Mouse (Mus musculus): Measurements from ENCODE around the gene Adgrf3. TPM values are rescaled to one million over a fixed set of nuclear protein-coding genes. Genes with fewer than 3 reads are reported as not detected.
A peak's percentile ranks its signal among the peaks of the same experiment; 100 is the strongest.

The Adgrf3 gene
- polyA plus RNA-seq, 2 experiments, result 0.14 TPM; not detected in 1

- ATAC-seq (ENCODE audit: low FRiP score, low read depth) (no peak), DNase-seq (ENCODE audit: low spot score) (no peak)
- H3K4me2 ChIP-seq (replicated peaks; ENCODE audit: low read depth, low read length, severe bottlenecking), result no peak overlapping the region
- H3K4me3 ChIP-seq (replicated peaks; ENCODE audit: low read length), result no peak overlapping the region
- no peaks in the 10 kb centered on the region for H3K36me3 ChIP-seq (ENCODE audit: control insufficient read depth, insufficient read depth, low read length)
- WGBS, result 38% methylated on average over 1 of the region's 1 CpGs
- H3K27ac ChIP-seq (replicated peaks; ENCODE audit: low read depth, low read length), result no peak overlapping the region
- no peak overlapping the region for H3K9ac ChIP-seq (ENCODE audit: low read depth, low read length, severe bottlenecking)
- no peak for TF ChIP-seq POLR2A (IDR thresholded peaks at IDR 0.05; ENCODE audit: borderline replicate concordance, extremely low read depth, insufficient read depth, insufficient read length)
- no peaks in the 10 kb centered on the region for H3K9me3 ChIP-seq (ENCODE audit: control insufficient read depth, low read length)
- H3K4me1 ChIP-seq (ENCODE audit: control insufficient read depth, insufficient read depth, low read length), result no peaks in the 10 kb centered on the region
- H3K27me3 ChIP-seq (ENCODE audit: control insufficient read depth, insufficient read depth, low read length), result no peaks in the 10 kb centered on the region
Measured at GRCm38 (mm10) chr5:30204441-30204840, 1.1 kb downstream of the Adgrf3 start.

GRCm38 (mm10) chr5:30203216-30203885 is 2.2 kb downstream of the Adgrf3 start:
- ATAC-seq (ENCODE audit: low FRiP score, low read depth), result no peak
- Histone ChIP-seq H3K9ac (ENCODE audit: low read depth, low read length, severe bottlenecking) (no peak overlapping the region), H3K4me3 (replicated peaks; ENCODE audit: low read length) (no peak overlapping the region), H3K36me3 (ENCODE audit: control insufficient read depth, insufficient read depth, low read length) (no peaks in the 10 kb centered on the region), H3K4me2 (replicated peaks; ENCODE audit: low read depth, low read length, severe bottlenecking) (no peak overlapping the region), H3K9me3 (ENCODE audit: control insufficient read depth, low read length) (no peaks in the 10 kb centered on the region), H3K4me1 (ENCODE audit: control insufficient read depth, insufficient read depth, low read length) (no peaks in the 10 kb centered on the region), H3K27me3 (ENCODE audit: control insufficient read depth, insufficient read depth, low read length) (no peaks in the 10 kb centered on the region), H3K27ac (replicated peaks; ENCODE audit: low read depth, low read length) (no peak overlapping the region)
- no peak for DNase-seq (ENCODE audit: low spot score)
- WGBS, result 77% methylated on average over 10 of the region's 10 CpGs
- TF ChIP-seq POLR2A (IDR thresholded peaks at IDR 0.05; ENCODE audit: borderline replicate concordance, extremely low read depth, insufficient read depth, insufficient read length), result no peak

GRCm38 (mm10) chr5:30202221-30202620 is 3.3 kb downstream of the Adgrf3 start:
- Histone ChIP-seq H3K36me3 (ENCODE audit: control insufficient read depth, insufficient read depth, low read length) (no peaks in the 10 kb centered on the region), H3K4me3 (replicated peaks; ENCODE audit: low read length) (no peak overlapping the region), H3K4me2 (replicated peaks; ENCODE audit: low read depth, low read length, severe bottlenecking) (no peak overlapping the region), H3K27ac (replicated peaks; ENCODE audit: low read depth, low read length) (no peak overlapping the region), H3K9me3 (ENCODE audit: control insufficient read depth, low read length) (no peaks in the 10 kb centered on the region), H3K9ac (ENCODE audit: low read depth, low read length, severe bottlenecking) (no peak overlapping the region), H3K27me3 (ENCODE audit: control insufficient read depth, insufficient read depth, low read length) (no peaks in the 10 kb centered on the region), H3K4me1 (ENCODE audit: control insufficient read depth, insufficient read depth, low read length) (no peaks in the 10 kb centered on the region)
- ATAC-seq (ENCODE audit: low FRiP score, low read depth) (no peak), DNase-seq (ENCODE audit: low spot score) (no peak)
- no peak for TF ChIP-seq POLR2A (IDR thresholded peaks at IDR 0.05; ENCODE audit: borderline replicate concordance, extremely low read depth, insufficient read depth, insufficient read length)
- 81% methylated on average over 7 of the region's 7 CpGs for WGBS

- no peak overlapping the region for H3K27ac ChIP-seq (replicated peaks; ENCODE audit: low read depth, low read length)
- whole genome bisulfite sequencing, result 44% methylated on average over 5 of the region's 5 CpGs
- no peaks in the 10 kb centered on the region for H3K36me3 ChIP-seq (ENCODE audit: control insufficient read depth, insufficient read depth, low read length)
- no peaks in the 10 kb centered on the region for H3K27me3 ChIP-seq (ENCODE audit: control insufficient read depth, insufficient read depth, low read length)
- ATAC-seq (ENCODE audit: low FRiP score, low read depth), result no peak
- H3K9me3 ChIP-seq (ENCODE audit: control insufficient read depth, low read length), result no peaks in the 10 kb centered on the region
- no peak overlapping the region for H3K9ac ChIP-seq (ENCODE audit: low read depth, low read length, severe bottlenecking)
- H3K4me1 ChIP-seq (ENCODE audit: control insufficient read depth, insufficient read depth, low read length), result no peaks in the 10 kb centered on the region
- no peak overlapping the region for H3K4me3 ChIP-seq (replicated peaks; ENCODE audit: low read length)
- H3K4me2 ChIP-seq (replicated peaks; ENCODE audit: low read depth, low read length, severe bottlenecking), result no peak overlapping the region
- TF ChIP-seq POLR2A (IDR thresholded peaks at IDR 0.05; ENCODE audit: borderline replicate concordance, extremely low read depth, insufficient read depth, insufficient read length), result no peak
- DNase-seq (ENCODE audit: low spot score), result peak; percentile 52
Measured at GRCm38 (mm10) chr5:30201521-30201920, 4.0 kb downstream of the Adgrf3 start.

GRCm38 (mm10) chr5:30198257-30198656 is 7.3 kb downstream of the Adgrf3 start:
- H3K27ac ChIP-seq (replicated peaks; ENCODE audit: low read depth, low read length), result no peak overlapping the region
- WGBS, result 63% methylated on average over 7 of the region's 7 CpGs
- ATAC-seq (ENCODE audit: low FRiP score, low read depth) (no peak), DNase-seq (ENCODE audit: low spot score) (no peak)
- H3K9me3 ChIP-seq (ENCODE audit: control insufficient read depth, low read length), result no peaks in the 10 kb centered on the region
- H3K4me2 ChIP-seq (replicated peaks; ENCODE audit: low read depth, low read length, severe bottlenecking), result no peak overlapping the region
- TF ChIP-seq POLR2A (IDR thresholded peaks at IDR 0.05; ENCODE audit: borderline replicate concordance, extremely low read depth, insufficient read depth, insufficient read length), result no peak
- H3K4me3 ChIP-seq (replicated peaks; ENCODE audit: low read length), result no peak overlapping the region
- H3K27me3 ChIP-seq (ENCODE audit: control insufficient read depth, insufficient read depth, low read length), result no peaks in the 10 kb centered on the region
- H3K36me3 ChIP-seq (ENCODE audit: control insufficient read depth, insufficient read depth, low read length), result no peaks in the 10 kb centered on the region
- no peaks in the 10 kb centered on the region for H3K4me1 ChIP-seq (ENCODE audit: control insufficient read depth, insufficient read depth, low read length)
- no peak overlapping the region for H3K9ac ChIP-seq (ENCODE audit: low read depth, low read length, severe bottlenecking)

Measured in limb, embryonic 14.5 days (tissue).